Mouse (Mus musculus): ENCODE results near the gene B4galt1.

The B4galt1 gene

GRCm38 (mm10) chr4:40778656-40779055 is 75.1 kb downstream of the B4galt1 start:
- no peak for DNase-seq (ENCODE audit: low spot score in 2 of 2)

DNA sequence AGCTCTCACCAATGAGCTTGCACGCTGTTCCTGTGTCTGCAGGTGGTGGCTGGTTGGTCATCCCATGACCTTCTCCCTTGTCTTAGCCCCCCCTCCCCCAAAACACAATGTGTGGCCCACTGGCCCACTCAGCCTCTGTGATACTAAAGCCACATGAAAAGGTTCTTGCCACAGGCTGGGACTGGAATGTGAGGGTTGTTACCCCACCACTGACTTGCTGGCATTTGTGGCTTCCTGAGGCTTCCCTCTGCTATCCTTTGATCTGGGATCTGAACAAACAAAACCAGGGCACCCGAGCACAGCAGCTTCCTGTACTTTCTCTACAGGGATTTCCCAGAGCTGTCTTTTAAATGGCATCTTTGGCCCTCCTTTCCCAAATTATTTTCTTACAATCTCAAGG is 76.7 kb downstream of the B4galt1 start:
- no peak for DNase-seq (ENCODE audit: low spot score in 2 of 2)

DNA sequence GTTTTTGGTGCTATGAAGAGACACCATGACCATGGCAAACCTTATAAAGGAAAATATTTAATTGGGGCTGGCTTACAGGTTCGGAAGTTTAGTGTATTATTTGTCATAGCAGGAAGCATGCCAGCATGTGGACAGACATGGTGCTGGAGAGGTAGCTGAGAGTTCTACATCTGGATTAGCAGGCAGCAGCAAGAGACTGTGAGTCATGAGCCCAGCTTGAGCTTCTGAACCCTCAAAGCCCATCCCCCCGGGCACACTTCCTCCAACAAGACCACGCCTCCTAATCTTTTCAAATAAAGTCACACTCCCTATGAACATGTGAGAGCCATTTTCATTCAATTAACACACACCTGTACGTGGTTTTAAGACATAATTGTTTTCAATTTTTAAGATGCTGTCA is 77.4 kb downstream of the B4galt1 start:
- no peak for DNase-seq (ENCODE audit: low spot score in 2 of 2)

DNA sequence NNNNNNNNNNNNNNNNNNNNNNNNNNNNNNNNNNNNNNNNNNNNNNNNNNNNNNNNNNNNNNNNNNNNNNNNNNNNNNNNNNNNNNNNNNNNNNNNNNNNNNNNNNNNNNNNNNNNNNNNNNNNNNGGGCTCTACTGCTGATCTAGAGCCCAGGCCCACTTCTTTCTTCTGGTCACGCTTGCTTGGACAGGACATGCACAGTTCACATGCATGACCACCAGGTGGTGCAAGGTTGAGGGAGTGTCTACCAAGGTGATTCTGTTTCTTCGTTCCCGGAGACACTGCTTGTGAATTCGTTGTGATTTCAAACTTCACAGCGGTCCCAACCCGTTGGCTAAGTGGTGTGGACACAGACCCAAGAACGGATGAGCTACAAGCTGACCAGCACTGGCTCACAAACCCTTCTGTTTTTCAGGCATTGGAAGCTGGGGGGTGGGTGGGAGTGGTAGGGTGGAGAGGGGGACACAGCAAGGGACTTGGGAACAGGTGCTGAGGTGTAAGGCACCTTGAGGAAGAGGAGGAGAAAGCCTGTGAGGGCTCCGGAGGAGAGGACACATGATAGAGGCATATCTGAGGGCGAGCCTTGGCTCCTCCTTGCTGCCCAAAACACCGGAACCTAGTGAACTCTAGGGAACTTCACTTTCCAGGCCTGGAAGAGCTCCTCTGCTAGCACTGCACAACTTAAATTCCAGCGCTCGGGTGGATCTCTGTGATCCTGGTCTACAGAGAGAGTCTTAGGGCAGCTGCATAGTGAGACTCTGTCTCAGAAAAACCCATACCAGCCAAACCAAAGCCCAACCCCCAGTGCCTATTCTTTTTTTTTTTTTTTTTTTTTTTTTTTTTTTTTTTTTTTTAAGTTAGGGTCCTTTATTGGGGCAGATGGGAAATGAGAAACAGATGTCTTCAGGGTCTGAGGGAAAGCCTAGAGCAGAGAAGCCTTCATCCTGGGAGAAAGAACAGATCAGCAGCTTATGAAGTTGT is 79.2 kb downstream of the B4galt1 start:
- DNase-seq (ENCODE audit: low spot score in 2 of 2) = peak; percentile 77 to 81

GRCm38 (mm10) chr4:40759876-40760275 is 93.9 kb downstream of the B4galt1 start:
- no peak for DNase-seq (ENCODE audit: low spot score in 2 of 2)

GRCm38 (mm10) chr4:40757780-40758420 is 95.9 kb downstream of the B4galt1 start, which contains the start of gene Smu1:
Gene Smu1 (minus strand): TSS chr4:40757923.
- peak; percentile 95 to 98 for DNase-seq (ENCODE audit: low spot score in 2 of 2)

- no peak for DNase-seq (ENCODE audit: low spot score in 2 of 2)
Observed at GRCm38 (mm10) chr4:40757157-40757779, 96.5 kb downstream of the B4galt1 start.

Data from spleen, postnatal 36 days (tissue).